Mouse (Mus musculus) adrenal gland (tissue): ENCODE results near the gene Trio.

Experiments
- intact Hi-C: fragments of 180-260 bp; cut with DNase I; formaldehyde crosslinking; loops from one replicate; pipeline ENCODE4 v1.15.1; 2025

Trio gene

GRCm38 (mm10) chr15:27925865-27926264 lies 99.8 kb downstream of the Trio start:
- intact Hi-C loops: loop anchor here (5.0 kb wide), 1 partner anchor 56 kb away; no protein-coding TSS in a partner anchor

GRCm38 (mm10) chr15:27925004-27925635 lies 100.5 kb downstream of the Trio start:
- intact Hi-C loops: loop anchor here (5.0 kb wide), 1 partner anchor 57 kb away; no protein-coding TSS in a partner anchor

- intact Hi-C loops: no loop called here
Observed at GRCm38 (mm10) chr15:27923987-27924341, 101.7 kb downstream of the Trio start.

- intact Hi-C loops: no loop called here
Observed at GRCm38 (mm10) chr15:27923280-27923986, 102.2 kb downstream of the Trio start.

DNA sequence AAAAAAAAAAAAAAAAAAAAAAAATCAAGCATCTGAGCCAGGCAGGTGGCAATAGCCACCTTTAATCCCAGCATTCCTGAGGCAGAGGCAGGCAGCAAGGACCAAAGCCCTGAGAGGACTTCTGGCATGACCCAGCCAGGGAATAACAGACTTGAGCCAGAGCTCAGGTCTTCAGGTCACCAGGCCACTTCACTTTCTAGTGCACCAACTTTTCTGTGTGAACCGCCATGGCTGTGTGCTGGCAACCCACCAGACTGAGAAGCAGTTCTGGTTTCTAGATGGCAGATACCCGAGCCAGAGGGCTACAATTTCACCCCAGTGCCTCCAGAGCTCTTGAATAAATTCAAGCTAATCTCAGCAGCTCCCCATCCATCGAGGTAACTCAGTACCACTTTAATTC lies 104.9 kb downstream of the Trio start:
- intact Hi-C loops: no loop called here

GRCm38 (mm10) chr15:27919540-27919939 lies 106.1 kb downstream of the Trio start:
- intact Hi-C loops: loop anchor here (1.0 to 5.0 kb wide), 3 partner anchors 107 to 262 kb away; no protein-coding TSS in a partner anchor

GRCm38 (mm10) chr15:27918798-27919197 lies 106.8 kb downstream of the Trio start:
- intact Hi-C loops: loop anchor here (1.0 to 5.0 kb wide), 3 partner anchors 108 to 263 kb away; no protein-coding TSS in a partner anchor

GRCm38 (mm10) chr15:27916204-27916603 lies 109.4 kb downstream of the Trio start:
- intact Hi-C loops: loop anchor here (5.0 kb wide), 1 partner anchor 151 kb away; no protein-coding TSS in a partner anchor

DNA sequence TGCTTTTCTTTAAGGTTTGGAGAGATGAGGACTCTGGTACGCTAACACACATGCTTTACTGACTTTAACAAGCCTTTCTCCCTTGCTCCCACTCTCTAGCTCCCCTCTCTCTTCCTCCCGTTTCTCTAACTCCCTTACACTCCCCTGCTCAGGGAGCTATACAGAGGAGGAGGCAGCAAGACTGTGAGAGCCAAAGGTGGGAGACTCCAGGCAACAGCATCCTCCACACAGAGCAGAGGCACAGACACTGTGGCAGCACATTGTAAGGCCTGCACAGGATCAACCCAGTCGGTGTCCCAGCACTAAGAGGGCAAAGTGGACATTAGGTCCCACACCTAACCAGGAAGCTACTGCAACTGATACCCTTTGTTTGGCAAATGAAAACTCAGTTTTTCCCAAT lies 112.6 kb downstream of the Trio start:
- intact Hi-C loops: no loop called here

DNA sequence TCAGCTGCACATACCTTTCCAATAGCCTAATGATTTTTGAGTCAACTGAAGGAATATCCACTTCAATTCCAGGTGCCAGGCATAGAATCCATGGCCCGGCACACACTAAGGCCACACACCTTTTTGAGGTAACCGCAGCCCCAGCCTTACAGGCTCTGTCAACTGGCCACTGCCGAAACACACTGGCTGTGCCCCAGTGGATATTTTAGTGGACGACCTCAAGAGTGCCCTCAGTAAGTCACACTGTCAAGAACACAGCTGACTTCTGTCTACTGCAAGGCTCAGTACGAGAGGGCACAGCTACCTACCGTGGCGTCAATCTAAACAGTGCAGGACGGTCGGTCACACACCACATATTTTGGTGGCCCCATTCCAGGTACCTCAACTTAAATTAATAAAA lies 114.5 kb downstream of the Trio start:
- intact Hi-C loops: no loop called here

DNA sequence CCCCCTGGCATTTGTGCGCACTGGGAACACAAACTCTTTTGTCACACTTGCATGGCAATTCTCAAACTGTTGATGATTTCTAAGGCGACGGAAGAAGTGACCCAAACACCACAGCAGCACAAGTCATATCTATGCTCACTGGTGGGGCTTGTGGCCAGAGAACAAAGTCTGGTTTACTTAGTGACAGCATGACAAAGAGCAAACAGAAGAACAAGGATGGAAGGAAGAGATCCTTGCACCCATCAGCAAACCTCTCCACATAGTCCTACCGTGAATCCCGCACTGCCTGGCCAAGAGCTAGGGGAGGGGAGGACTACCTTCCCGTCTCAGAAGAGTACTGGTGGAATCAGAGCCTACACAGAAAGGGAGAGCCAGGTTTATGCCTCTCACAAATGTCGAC lies 115.5 kb downstream of the Trio start:
- intact Hi-C loops: no loop called here

- intact Hi-C loops: no loop called here
Observed at GRCm38 (mm10) chr15:27907649-27908048, 118.0 kb downstream of the Trio start.

DNA sequence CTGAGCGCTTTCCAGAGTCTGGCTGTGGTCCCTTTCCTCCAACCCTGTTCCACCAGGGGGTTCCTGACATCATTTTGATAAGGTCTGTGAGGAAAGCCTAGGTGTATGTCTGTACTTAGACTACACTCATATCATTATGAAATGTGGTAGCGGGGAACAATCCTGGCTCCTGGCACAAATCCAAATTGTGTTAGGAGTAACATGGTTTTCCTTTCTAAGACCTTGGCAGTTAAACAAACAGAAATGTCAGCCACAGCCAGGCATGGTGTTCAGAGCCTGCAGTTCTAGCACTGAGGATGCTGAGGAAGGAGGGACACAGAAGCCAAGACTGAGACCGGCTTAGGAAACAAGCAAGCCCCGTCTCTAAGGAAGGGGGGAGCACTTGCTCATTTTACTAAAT lies 119.2 kb downstream of the Trio start:
- intact Hi-C loops: no loop called here

DNA sequence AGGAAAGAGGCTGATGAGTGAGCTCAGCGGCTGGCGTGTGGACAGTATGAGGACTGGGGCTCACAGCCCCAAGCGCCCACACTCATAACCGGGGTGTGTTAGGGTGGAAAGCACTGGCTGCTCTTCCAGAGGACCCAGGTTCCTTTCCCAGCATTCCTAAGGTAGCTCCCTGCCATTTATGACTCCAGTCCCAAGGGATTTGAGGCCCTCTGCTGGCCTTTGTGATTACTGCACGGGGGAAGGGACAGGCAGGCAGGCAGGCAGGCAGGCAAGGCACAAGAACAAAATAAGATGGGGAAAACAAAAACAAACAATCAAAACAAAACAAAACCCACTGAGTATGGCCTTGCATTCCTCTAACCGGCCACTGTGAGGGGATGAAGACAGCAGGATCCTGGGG lies 120.3 kb downstream of the Trio start:
- intact Hi-C loops: no loop called here

DNA sequence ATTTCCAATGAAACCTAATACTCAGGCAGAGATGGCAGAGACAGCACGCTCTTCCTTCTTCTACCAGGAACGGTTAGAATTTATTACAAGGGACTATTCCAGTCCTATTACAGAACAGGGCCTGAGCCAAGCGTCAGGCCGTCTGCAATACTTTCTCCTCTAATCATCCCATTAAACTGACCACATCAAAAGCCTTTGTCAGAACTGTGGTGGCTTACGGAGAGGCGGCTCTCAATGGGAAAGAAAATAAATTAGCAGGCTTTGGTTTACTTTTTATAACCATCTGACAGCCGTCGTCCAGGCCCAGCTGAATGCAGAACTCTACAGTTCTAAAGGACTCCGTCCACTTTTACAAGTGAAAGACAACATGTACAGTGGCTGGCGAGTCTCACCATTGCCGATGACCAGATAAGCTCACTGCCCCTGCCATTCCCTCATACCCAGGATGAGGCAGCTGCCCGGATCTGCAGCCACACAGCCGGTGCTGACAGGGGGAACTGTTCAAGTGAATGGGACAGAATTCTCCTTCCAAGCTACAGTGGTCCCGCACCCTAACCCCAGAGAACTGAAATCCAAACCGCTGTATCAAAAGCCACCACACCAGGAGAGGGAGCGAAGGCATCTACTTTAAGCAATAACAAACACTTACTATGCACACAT lies 121.2 kb downstream of the Trio start:
- intact Hi-C loops: no loop called here

GRCm38 (mm10) chr15:27901200-27901599 lies 124.4 kb downstream of the Trio start:
- intact Hi-C loops: no loop called here

DNA sequence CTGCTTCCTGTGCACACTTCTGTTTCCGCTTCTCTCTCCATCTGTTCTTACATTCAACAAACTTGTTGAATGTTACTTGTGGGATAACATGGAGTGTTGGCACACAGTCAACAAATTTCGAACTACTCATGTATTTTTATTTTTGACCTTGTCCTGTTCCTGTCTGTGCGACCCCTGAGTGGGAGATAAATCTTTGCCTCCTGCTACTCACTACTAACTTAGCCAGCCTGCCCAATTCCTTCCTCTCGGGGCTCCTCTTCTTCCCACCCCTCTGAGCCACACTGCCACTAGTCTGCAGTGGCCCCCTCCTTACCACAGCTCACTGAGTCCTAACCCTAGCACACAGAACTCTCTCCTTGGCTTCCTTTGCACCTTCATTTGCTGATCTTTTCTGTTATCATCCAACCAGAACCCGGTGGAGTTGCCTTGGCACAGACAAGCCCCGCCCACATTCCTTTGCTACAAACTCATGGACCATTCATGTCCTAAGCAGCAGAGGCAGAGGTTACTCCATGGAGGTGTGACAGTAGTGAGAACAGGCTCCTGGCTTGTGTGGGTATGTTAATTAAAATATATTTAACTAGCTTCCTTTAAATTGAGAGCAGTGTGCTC lies 126.7 kb downstream of the Trio start:
- intact Hi-C loops: no loop called here

GRCm38 (mm10) chr15:27894112-27894511 lies 131.5 kb downstream of the Trio start:
- intact Hi-C loops: no loop called here

- intact Hi-C loops: no loop called here
Observed at GRCm38 (mm10) chr15:27892029-27892428, 133.6 kb downstream of the Trio start.

GRCm38 (mm10) chr15:27890666-27891065 lies 135.0 kb downstream of the Trio start:
- intact Hi-C loops: no loop called here

- intact Hi-C loops: no loop called here
Observed at GRCm38 (mm10) chr15:27888153-27888552, 137.5 kb downstream of the Trio start.

DNA sequence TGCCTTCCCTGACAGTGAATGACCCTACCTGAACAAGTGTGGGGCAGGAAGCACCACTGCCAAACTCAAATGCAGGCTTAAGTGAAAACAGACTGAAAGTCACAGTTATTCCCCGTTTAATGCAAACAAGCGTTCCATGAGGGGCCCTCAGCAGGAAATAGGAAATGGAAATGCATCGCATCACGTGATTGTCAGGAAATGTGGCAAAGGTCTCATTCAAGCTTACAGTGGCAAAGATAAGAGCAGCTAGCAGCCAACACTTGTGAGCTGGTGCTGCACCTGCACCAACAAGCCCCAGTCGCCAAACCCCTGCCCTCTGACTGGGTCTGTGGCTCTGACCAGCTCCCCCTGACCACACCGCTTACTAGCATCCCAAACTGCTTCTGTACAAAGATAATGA lies 138.7 kb downstream of the Trio start:
- intact Hi-C loops: no loop called here
